Mouse (Mus musculus) intestine, embryonic 16.5 days (tissue): ENCODE measurements around the gene Alpk1. TPM values are rescaled to one million over a fixed set of nuclear protein-coding genes. Genes with fewer than 3 reads are reported as not detected.
A peak's percentile ranks its signal among the peaks of the same experiment; 100 is the strongest.

Source experiments
- ATAC-seq: fragments of 200-750 bp; cut with Nextera tagmentation; 2 replicates; pipeline ENCODE4 v1.8.0; 2017; ENCODE audit warnings: moderate TSS enrichment, moderate library complexity
- H3K27ac ChIP-seq: fragments of 300-500 bp; sonication (generic); 2 replicates; pipeline ENCODE4 v1.5.1; 2014; ENCODE audit warnings: mild to moderate bottlenecking, low read length
- H3K27me3 ChIP-seq: fragments of 300-500 bp; sonication (generic); replicated peaks from 2 replicates; pipeline ENCODE4 v1.6.1; 2014; ENCODE audit warnings: low read length, control low read depth, mixed read lengths; ENCODE audit not compliant: control insufficient read depth, insufficient read depth
- H3K36me3 ChIP-seq: fragments of 300-500 bp; sonication (generic); 2 replicates; pipeline ENCODE4 v1.6.1; 2014; ENCODE audit warnings: low read length, control low read depth; ENCODE audit not compliant: control insufficient read depth, insufficient read depth
- H3K4me1 ChIP-seq: fragments of 300-500 bp; sonication (generic); 2 replicates; pipeline ENCODE4 v1.6.1; 2014; ENCODE audit warnings: low read length, control low read depth, mixed read lengths; ENCODE audit not compliant: control insufficient read depth, insufficient read depth
- H3K4me2 ChIP-seq: fragments of 300-500 bp; sonication (generic); 2 replicates; pipeline ENCODE4 v1.6.1; 2014; ENCODE audit warnings: low read depth, low read length, control low read depth
- H3K4me3 ChIP-seq: fragments of 300-500 bp; sonication (generic); 2 replicates; pipeline ENCODE4 v1.5.1; 2014; ENCODE audit warnings: mild to moderate bottlenecking, low read length
- H3K9ac ChIP-seq: fragments of 300-500 bp; sonication (generic); 2 replicates; pipeline ENCODE4 v1.6.1; 2014; ENCODE audit warnings: low read depth, low read length
- H3K9me3 ChIP-seq: fragments of 300-500 bp; sonication (generic); 2 replicates; pipeline ENCODE4 v1.6.1; 2016; ENCODE audit warnings: low read length, control low read depth; ENCODE audit not compliant: control insufficient read depth
- WGBS: fragments of 180-500 bp; shearing (Covaris S2); extraction: QIAGEN DNeasy Blood & Tissue Kit; methylation state at CpG from one replicate; pipeline ENCODE4 v1.1.7; 2014; 5-methylcytosine and 5-hydroxymethylcytosine counted together
- polyA plus RNA-seq: library from polyadenylated mRNA; unstranded; fragments of >200 nt; fragmentation: Nextera tagmentation; extraction: Ambion mirVana; gene quantifications from 2 replicates; pipeline ENCODE4 v1.2.1, GENCODE M21; 2015

The Alpk1 gene
- polyA plus RNA-seq, 1 experiment from 2014 or later = 1.6 TPM

DNA sequence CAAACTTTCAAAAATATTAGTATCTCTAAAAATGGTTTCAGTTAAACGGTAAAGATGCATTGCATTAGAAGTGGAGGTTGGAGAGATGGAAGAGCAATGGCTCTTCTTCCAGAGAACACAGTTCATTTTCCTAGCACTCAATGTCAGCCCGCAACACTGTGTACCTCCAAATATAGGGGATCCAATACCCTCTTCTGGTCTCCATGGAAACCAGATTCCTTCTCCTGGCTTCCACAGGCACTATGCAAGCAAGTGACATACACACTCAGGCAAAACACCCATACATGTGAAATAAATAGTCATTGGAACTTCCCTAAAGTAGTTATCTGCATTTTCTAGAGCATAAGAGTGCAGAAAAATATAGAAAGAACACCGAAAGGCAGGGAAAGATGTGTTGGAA, 44.9 kb downstream of the Alpk1 start:
- H3K4me3 ChIP-seq = no peak overlapping the region
- WGBS = 85% methylated on average over 3 of the region's 3 CpGs
- H3K4me1 ChIP-seq = no peaks in the 10 kb centered on the region
- no peaks in the 10 kb centered on the region for H3K36me3 ChIP-seq
- H3K9me3 ChIP-seq = no peaks in the 10 kb centered on the region
- H3K27ac ChIP-seq = no peak overlapping the region
- no peak overlapping the region for H3K9ac ChIP-seq
- H3K4me2 ChIP-seq = no peak overlapping the region
- no peak for ATAC-seq
- H3K27me3 ChIP-seq = no peaks in the 10 kb centered on the region

DNA sequence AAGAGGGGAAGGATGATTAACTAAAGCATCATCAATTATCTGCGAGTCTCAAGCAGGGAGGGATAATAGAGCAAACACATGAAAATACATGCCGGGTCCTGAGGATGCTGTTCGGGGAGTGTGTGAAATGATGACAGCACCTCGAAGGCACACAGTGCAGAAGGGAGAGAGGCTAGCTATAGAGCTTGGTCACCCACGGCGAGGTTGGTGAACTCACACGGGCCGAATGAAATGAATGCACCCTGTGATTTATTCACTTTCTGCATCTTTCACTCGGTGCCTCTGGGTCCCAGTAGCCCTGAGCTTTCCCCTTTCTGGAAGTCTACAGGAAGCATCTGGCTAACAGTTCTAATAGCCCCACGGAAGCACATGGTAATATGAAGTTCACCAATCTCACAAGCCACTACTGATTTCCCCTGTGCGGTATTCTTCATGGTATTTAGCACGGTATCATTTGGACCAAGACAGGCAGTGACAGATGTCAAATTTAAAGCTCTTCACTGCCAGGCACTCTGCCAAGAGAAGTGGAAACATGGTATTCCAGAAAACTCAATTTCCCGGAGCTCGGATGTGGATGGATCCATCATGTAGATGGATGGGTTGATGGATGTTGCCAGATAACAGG, 50.7 kb downstream of the Alpk1 start:
- Histone ChIP-seq H3K27me3 (no peaks in the 10 kb centered on the region), H3K9ac (no peak overlapping the region), H3K4me1 (no peaks in the 10 kb centered on the region), H3K36me3 (no peaks in the 10 kb centered on the region), H3K4me2 (no peak overlapping the region), H3K4me3 (no peak overlapping the region), H3K9me3 (no peaks in the 10 kb centered on the region), H3K27ac (no peak overlapping the region)
- ATAC-seq = no peak
- WGBS = 79% methylated on average over 14 of the region's 14 CpGs

DNA sequence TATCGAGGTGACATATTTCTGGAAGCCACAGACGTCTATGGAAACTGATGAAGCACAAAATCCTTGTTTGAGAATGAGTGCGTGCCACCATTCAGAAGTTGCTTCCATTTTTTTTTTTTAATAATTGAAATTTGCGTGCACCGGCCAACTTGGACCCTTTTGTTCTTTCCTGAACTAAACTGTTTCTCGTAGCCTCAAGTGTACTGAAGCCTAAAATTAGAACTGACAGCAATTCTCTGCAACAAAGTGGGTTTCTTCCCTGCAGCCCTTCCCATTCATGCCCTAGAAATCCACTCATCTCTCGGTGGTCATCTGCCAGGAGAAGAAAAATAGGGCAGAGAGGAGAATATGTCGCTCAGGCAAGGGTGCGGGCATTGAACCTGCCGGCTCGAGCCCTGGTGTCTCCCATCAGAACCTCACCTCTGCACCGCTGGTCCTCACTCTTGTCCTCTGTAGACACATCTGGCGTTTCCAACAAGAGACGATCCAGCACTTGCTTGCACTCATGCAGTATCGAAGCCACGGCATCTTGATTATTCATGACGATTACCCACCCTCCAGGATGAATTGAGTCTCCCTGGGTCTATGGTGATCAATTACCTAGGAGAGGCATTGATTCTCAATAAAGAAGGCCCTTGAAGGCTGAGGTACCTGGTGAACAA, 51.3 kb downstream of the Alpk1 start:
- no peaks in the 10 kb centered on the region for H3K4me1 ChIP-seq
- H3K4me2 ChIP-seq = no peak overlapping the region
- ATAC-seq = no peak
- H3K36me3 ChIP-seq = no peaks in the 10 kb centered on the region
- H3K27ac ChIP-seq = no peak overlapping the region
- WGBS = 82% methylated on average over 17 of the region's 17 CpGs
- H3K9me3 ChIP-seq = no peaks in the 10 kb centered on the region
- no peaks in the 10 kb centered on the region for H3K27me3 ChIP-seq
- H3K4me3 ChIP-seq = no peak overlapping the region
- H3K9ac ChIP-seq = no peak overlapping the region

DNA sequence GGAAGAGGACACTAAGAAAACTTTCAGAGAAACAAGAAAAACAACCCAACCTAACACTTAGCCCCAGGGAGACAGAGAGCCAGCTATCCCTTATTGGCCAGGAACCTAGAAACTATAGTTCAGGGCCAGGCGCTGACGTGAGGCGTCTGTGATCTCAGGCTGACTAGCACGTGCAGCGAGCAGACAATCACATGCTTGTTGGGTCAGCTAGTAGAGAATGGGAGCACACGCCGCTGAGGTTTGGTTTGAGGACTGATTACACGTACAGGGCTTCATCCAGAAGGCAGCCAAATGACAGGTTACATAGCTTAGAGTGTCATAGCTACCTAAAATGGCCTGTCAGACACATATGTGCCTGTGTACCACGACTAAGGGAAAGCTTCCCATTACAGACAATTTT, 52.3 kb downstream of the Alpk1 start:
- no peak overlapping the region for H3K27ac ChIP-seq
- no peak for ATAC-seq
- H3K4me1 ChIP-seq = no peaks in the 10 kb centered on the region
- no peak overlapping the region for H3K9ac ChIP-seq
- no peaks in the 10 kb centered on the region for H3K36me3 ChIP-seq
- H3K4me3 ChIP-seq = no peak overlapping the region
- no peaks in the 10 kb centered on the region for H3K9me3 ChIP-seq
- H3K4me2 ChIP-seq = no peak overlapping the region
- H3K27me3 ChIP-seq = no peaks in the 10 kb centered on the region
- 82% methylated on average over 9 of the region's 9 CpGs for WGBS

DNA sequence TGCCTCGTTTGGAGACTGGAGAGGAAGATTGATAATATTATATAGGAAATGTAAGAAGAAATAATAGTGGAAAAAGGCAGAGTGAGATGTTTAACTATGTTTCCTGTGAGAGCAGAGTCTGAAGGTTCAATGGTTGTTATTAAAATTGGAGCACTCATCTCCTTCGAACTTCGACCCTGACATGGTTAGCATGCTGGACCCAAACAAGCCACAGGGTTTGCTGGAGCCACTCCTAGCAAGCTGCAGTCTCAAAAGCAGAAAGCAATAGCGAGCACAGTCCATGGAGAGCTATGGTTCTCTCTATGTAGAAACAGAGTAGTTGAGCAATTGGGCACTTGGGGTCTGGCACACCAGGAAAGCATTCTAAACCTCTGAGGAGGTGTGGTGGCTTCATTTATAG, 59.4 kb downstream of the Alpk1 start:
- peak; percentile 46; the same call in 1 of the 2 replicates for ATAC-seq
- Histone ChIP-seq H3K4me2 (no peak overlapping the region), H3K9me3 (no peaks in the 10 kb centered on the region), H3K27me3 (no peaks in the 10 kb centered on the region), H3K9ac (no peak overlapping the region), H3K36me3 (no peaks in the 10 kb centered on the region), H3K27ac (no peak overlapping the region), H3K4me1 (0 out of 2 replicates have a peak, but pooled peaks cover 5% of the 10 kb centered on the region), H3K4me3 (no peak overlapping the region)
- 46% methylated on average over 4 of the region's 4 CpGs for WGBS

DNA sequence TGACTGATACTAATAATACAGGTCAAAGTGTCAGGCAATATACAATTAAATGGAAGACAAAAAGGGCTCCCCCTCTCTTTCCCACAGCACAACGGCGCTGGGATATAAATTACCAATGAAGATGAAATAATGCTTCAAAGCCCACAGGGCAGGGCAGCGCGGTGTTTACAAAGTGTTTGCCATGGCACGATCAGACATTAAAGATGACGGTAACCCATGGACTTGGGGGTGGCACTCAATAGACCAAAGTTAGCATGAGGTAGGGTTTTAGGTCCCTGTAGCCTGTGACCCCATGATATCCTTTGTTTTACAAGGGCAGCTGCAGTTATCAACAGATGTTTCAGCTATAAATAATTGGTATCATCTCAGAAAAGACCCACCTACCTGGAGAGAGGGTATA, 60.3 kb downstream of the Alpk1 start:
- H3K9me3 ChIP-seq = no peaks in the 10 kb centered on the region
- no peak overlapping the region for H3K4me3 ChIP-seq
- ATAC-seq = no peak
- H3K4me1 ChIP-seq = 0 out of 2 replicates have a peak, but pooled peaks cover 5% of the 10 kb centered on the region
- WGBS = 52% methylated on average over 6 of the region's 6 CpGs
- no peak overlapping the region for H3K4me2 ChIP-seq
- H3K27ac ChIP-seq = no peak overlapping the region
- H3K36me3 ChIP-seq = no peaks in the 10 kb centered on the region
- no peak overlapping the region for H3K9ac ChIP-seq
- H3K27me3 ChIP-seq = no peaks in the 10 kb centered on the region

DNA sequence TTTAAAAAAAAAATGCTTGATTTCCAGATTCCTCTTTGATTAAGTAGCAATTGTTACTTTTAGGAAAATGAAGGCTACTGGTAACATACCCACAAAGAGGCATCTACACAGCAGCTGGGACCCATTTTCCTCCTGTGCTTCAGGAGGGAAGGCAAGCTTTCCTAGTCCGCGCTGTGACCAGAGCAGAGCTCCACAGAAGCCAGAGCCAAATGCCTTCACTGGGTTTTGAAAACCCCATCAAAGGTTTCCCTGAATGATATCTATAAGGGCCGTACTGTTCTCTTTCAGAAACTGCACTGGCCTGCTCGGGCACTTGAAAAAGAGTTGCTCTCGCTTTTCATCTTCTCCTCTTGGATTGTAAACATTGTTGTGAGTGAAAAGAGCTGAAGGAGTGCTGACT, 60.7 kb downstream of the Alpk1 start:
- 59% methylated on average over 5 of the region's 5 CpGs for WGBS
- Histone ChIP-seq H3K9me3 (no peaks in the 10 kb centered on the region), H3K4me1 (0 out of 2 replicates have a peak, but pooled peaks cover 5% of the 10 kb centered on the region), H3K36me3 (no peaks in the 10 kb centered on the region), H3K27me3 (no peaks in the 10 kb centered on the region), H3K4me2 (no peak overlapping the region), H3K4me3 (no peak overlapping the region), H3K27ac (no peak overlapping the region), H3K9ac (no peak overlapping the region)
- ATAC-seq = no peak

DNA sequence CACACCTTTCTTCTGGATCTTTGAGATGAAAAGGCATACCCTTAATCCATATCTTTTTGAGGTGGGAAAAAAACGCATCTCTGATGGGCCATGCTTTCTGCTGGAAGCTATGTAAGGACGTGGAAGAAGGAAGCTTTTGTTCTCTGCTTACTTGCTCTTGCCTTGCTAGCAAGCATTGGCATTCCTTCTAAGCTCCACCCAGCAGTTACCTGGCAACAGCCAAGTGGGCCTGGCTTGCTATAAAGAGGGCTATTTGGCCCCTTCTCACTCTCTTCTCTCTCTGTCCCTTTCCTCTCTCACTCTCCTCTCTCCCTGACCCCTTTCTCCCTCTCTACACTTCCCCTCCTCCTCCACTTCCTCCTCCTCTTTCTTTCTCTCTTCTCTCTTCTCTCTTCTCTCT, 63.6 kb downstream of the Alpk1 start:
- WGBS = 30% methylated on average over 2 of the region's 2 CpGs
- 0 out of 2 replicates have a peak, but pooled peaks cover 5% of the 10 kb centered on the region for H3K4me1 ChIP-seq
- ATAC-seq = no peak
- H3K4me2 ChIP-seq = no peak overlapping the region
- H3K27ac ChIP-seq = no peak overlapping the region
- H3K9me3 ChIP-seq = no peaks in the 10 kb centered on the region
- no peaks in the 10 kb centered on the region for H3K36me3 ChIP-seq
- no peaks in the 10 kb centered on the region for H3K27me3 ChIP-seq
- H3K4me3 ChIP-seq = no peak overlapping the region
- no peak overlapping the region for H3K9ac ChIP-seq

DNA sequence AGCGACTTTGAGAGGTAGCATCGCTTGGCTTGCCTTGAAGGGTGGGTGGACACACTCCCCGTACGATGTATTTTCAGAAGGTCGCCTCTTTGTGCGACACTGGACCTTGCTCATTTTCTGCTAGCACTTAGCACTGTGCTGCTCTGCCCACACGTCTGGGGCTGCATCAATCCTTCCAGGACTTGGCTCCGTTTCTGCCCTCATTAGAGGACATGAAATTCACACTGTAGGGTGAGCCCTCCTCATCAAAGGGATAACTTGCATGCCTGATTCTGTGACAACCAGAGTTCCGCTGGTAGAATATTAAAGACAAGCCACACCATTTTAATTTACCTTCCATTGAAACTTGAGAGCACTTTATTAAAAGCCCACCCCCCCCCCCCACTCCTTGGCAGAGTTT, 67.2 kb downstream of the Alpk1 start:
- Histone ChIP-seq H3K4me3 (no peak overlapping the region), H3K27ac (no peak overlapping the region), H3K36me3 (no peaks in the 10 kb centered on the region), H3K27me3 (no peaks in the 10 kb centered on the region), H3K9me3 (no peaks in the 10 kb centered on the region), H3K9ac (no peak overlapping the region), H3K4me2 (no peak overlapping the region), H3K4me1 (no peaks in the 10 kb centered on the region)
- 66% methylated on average over 9 of the region's 9 CpGs for WGBS
- no peak for ATAC-seq

DNA sequence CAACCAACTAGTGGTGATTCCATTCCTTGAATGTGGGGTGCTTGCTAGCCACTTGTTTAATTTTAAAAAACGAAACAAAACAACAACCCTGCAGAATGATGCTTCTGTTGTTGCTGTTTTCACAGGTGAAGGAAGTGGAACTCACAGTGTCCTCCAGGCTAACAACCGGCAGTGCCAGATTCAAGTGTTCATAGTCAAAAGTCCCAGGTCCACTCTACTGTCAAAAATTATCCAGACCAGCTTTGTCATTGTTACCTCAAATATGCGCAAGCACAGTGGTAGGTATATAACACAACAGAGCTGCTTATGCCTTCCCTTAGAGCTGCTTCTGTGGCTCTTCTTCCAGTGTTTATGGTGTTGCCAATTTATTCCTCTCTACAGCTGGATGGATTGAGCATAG, 68.8 kb downstream of the Alpk1 start:
- WGBS = 87% methylated on average over 3 of the region's 3 CpGs
- Histone ChIP-seq H3K27me3 (no peaks in the 10 kb centered on the region), H3K4me2 (no peak overlapping the region), H3K36me3 (no peaks in the 10 kb centered on the region), H3K9me3 (no peaks in the 10 kb centered on the region), H3K4me3 (no peak overlapping the region), H3K4me1 (no peaks in the 10 kb centered on the region), H3K27ac (no peak overlapping the region), H3K9ac (no peak overlapping the region)
- ATAC-seq = no peak
